Mouse (Mus musculus) large intestine, adult 2 months (tissue): ENCODE results near the gene Hbq1b. TPM values are rescaled to one million over a fixed set of nuclear protein-coding genes. Genes with fewer than 3 reads are reported as not detected.
"Not testable (repeated sequence)": the region's sequence is repeated elsewhere in the genome, so short reads cannot be mapped to it uniquely, and the experiment has no call there.

Source experiments
- DNase-seq: peaks from one replicate; pipeline ENCODE4 v3.0.0-alpha.2; 2012; ENCODE audit warnings: low read depth, low spot score
- WGBS: fragments of 180-500 bp; shearing (Covaris S2); methylation state at CpG from one replicate; pipeline ENCODE4 v1.1.7; 2018; 5-methylcytosine and 5-hydroxymethylcytosine counted together
- polyA plus RNA-seq: library from polyadenylated mRNA; depleted of rRNA; stranded (reverse); fragments of >200 nt; gene quantifications from 2 replicates; pipeline ENCODE4 v1.2.3, GENCODE M21; 2012; rRNA removed

Gene Hbq1b
- not detected in 2 replicates for polyA plus RNA-seq

- DNase-seq, result not testable (repeated sequence)
- WGBS, result 15% methylated on average over 32 of the region's 33 CpGs
Observed at GRCm38 (mm10) chr11:32286695-32287492, at the start of gene Hbq1b. TSS of gene Hbq1b (plus strand) at chr11:32286965.

- WGBS, result 94% methylated on average over 3 of the region's 3 CpGs
- DNase-seq, result no peak
Observed at GRCm38 (mm10) chr11:32237411-32237795, 49.4 kb upstream of the Hbq1b start.

GRCm38 (mm10) chr11:32238093-32238860, 48.5 kb upstream of the Hbq1b start:
- WGBS, result 69% methylated on average over 5 of the region's 5 CpGs

GRCm38 (mm10) chr11:32241391-32241790, 45.4 kb upstream of the Hbq1b start:
- DNase-seq, result no peak

More at GRCm38 (mm10) chr11:32238093-32238860, 48.5 kb upstream of the Hbq1b start:
- DNase-seq, result no peak

GRCm38 (mm10) chr11:32242209-32242608, 44.6 kb upstream of the Hbq1b start:
- WGBS, result 70% methylated on average over 3 of the region's 3 CpGs
- no peak for DNase-seq

- 73% methylated on average over 7 of the region's 7 CpGs for WGBS
- DNase-seq, result no peak
Observed at GRCm38 (mm10) chr11:32243205-32243955, 43.4 kb upstream of the Hbq1b start.

GRCm38 (mm10) chr11:32244064-32244463, 42.7 kb upstream of the Hbq1b start:
- DNase-seq, result no peak

GRCm38 (mm10) chr11:32244617-32245016, 42.1 kb upstream of the Hbq1b start:
- no peak for DNase-seq
- 94% methylated on average over 1 of the region's 1 CpGs for WGBS

More at GRCm38 (mm10) chr11:32244064-32244463, 42.7 kb upstream of the Hbq1b start:
- 73% methylated on average over 3 of the region's 3 CpGs for WGBS

GRCm38 (mm10) chr11:32245614-32246013, 41.2 kb upstream of the Hbq1b start:
- WGBS, result 93% methylated on average over 6 of the region's 6 CpGs
- no peak for DNase-seq

GRCm38 (mm10) chr11:32247068-32247467, 39.7 kb upstream of the Hbq1b start:
- DNase-seq, result no peak

GRCm38 (mm10) chr11:32248350-32248749, 38.4 kb upstream of the Hbq1b start:
- DNase-seq, result no peak
- 86% methylated on average over 3 of the region's 3 CpGs for WGBS

- 77% methylated on average over 8 of the region's 8 CpGs for WGBS
- no peak for DNase-seq
Observed at GRCm38 (mm10) chr11:32250880-32251763, 35.6 kb upstream of the Hbq1b start.

GRCm38 (mm10) chr11:32253121-32253520, 33.6 kb upstream of the Hbq1b start:
- WGBS, result 98% methylated on average over 1 of the region's 1 CpGs
- DNase-seq, result no peak

GRCm38 (mm10) chr11:32256146-32256545, 30.6 kb upstream of the Hbq1b start:
- no peak for DNase-seq
- WGBS, result 100% methylated on average over 1 of the region's 1 CpGs

GRCm38 (mm10) chr11:32256566-32256965, 30.2 kb upstream of the Hbq1b start:
- 93% methylated on average over 3 of the region's 3 CpGs for WGBS

GRCm38 (mm10) chr11:32262674-32263415, 23.9 kb upstream of the Hbq1b start:
- DNase-seq, result no peak
- WGBS, result 84% methylated on average over 10 of the region's 10 CpGs

More at GRCm38 (mm10) chr11:32256566-32256965, 30.2 kb upstream of the Hbq1b start:
- DNase-seq, result no peak

- DNase-seq, result no peak
- WGBS, result 89% methylated on average over 3 of the region's 3 CpGs
Observed at GRCm38 (mm10) chr11:32265117-32265738, 21.5 kb upstream of the Hbq1b start.

GRCm38 (mm10) chr11:32266194-32266593, 20.6 kb upstream of the Hbq1b start:
- no peak for DNase-seq
- WGBS, result 91% methylated on average over 6 of the region's 6 CpGs
